Mouse (Mus musculus) ES-Bruce4 (cell line): Measurements from ENCODE around the gene Skil.

ENCODE experiments used
- CTCF ChIP-seq: IDR thresholded peaks from one replicate; pipeline ENCODE4 v1.8.1; 2011; ENCODE audit warnings: low read depth, low read length
- EP300 ChIP-seq: IDR thresholded peaks from 2 replicates; pipeline ENCODE4 v1.6.1; 2011; ENCODE audit warnings: low read depth, low read length; ENCODE audit not compliant: insufficient read depth
- POLR2A ChIP-seq: IDR thresholded peaks from one replicate; pipeline ENCODE4 v1.8.1; 2011; ENCODE audit warnings: low read length; ENCODE audit not compliant: insufficient read depth

DNA sequence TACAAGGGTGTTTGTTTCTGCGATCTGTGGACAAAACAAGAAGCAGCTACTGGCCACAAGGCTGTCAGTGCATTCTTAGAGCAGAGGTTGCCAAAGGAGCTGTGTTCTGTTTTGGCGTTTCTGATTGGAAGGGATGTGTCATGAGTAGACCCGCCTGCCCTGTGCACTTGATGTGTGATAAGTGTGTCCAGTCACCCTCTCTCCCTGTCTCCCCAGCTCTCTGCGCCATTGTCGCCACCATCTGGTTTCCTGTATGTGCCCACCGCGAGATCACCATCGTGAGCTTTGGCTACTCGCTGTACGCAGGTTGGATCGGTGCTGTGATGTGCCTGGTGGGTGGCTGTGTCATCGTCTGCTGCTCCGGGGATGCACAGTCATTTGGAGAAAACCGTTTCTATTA lies 68.0 kb downstream of the Skil start:
- TF ChIP-seq EP300: no peak
- TF ChIP-seq CTCF: no peak
- no peak for TF ChIP-seq POLR2A
